Mouse (Mus musculus) brain, embryonic 18.5 days (tissue): ENCODE data around the gene Selenoo.

Experiments used
- DNase-seq: peaks from one replicate; pipeline ENCODE4 v3.0.0-alpha.2; 2012; ENCODE audit warnings: low read depth, low spot score

Selenoo gene

GRCm38 (mm10) chr15:89075478-89076147, 13.3 kb upstream of the Selenoo start:
- DNase-seq = peak; percentile 71

GRCm38 (mm10) chr15:89076156-89076731, 12.6 kb upstream of the Selenoo start:
- no peak for DNase-seq

GRCm38 (mm10) chr15:89078208-89078836, 10.6 kb upstream of the Selenoo start:
- no peak for DNase-seq

- no peak for DNase-seq
Observed at GRCm38 (mm10) chr15:89083906-89084305, 5.0 kb upstream of the Selenoo start.

GRCm38 (mm10) chr15:89084826-89085225, 4.1 kb upstream of the Selenoo start:
- DNase-seq = no peak

GRCm38 (mm10) chr15:89089248-89090051, 566 bp downstream of the Selenoo start:
- no peak for DNase-seq

- no peak for DNase-seq
Observed at GRCm38 (mm10) chr15:89090662-89091061, 1.8 kb downstream of the Selenoo start.

- DNase-seq = no peak
Observed at GRCm38 (mm10) chr15:89092181-89092580, 3.3 kb downstream of the Selenoo start.

GRCm38 (mm10) chr15:89097450-89097849, 8.6 kb downstream of the Selenoo start:
- DNase-seq = no peak

GRCm38 (mm10) chr15:89098616-89099015, 9.7 kb downstream of the Selenoo start:
- DNase-seq = no peak

- no peak for DNase-seq
Observed at GRCm38 (mm10) chr15:89100823-89101222, 11.9 kb downstream of the Selenoo start.

- DNase-seq = no peak
Observed at GRCm38 (mm10) chr15:89102646-89103045, 13.8 kb downstream of the Selenoo start.

GRCm38 (mm10) chr15:89103921-89104320, 15.0 kb downstream of the Selenoo start:
- DNase-seq = no peak

- no peak for DNase-seq
Observed at GRCm38 (mm10) chr15:89104425-89104824, 15.5 kb downstream of the Selenoo start.

GRCm38 (mm10) chr15:89106073-89106472, 17.2 kb downstream of the Selenoo start:
- no peak for DNase-seq

- DNase-seq = no peak
Observed at GRCm38 (mm10) chr15:89106976-89107375, 18.1 kb downstream of the Selenoo start.

GRCm38 (mm10) chr15:89110147-89110546, 21.3 kb downstream of the Selenoo start:
- DNase-seq = no peak

- DNase-seq = no peak
Observed at GRCm38 (mm10) chr15:89118007-89118406, 29.1 kb downstream of the Selenoo start.

- DNase-seq = peak; percentile 89
Observed at GRCm38 (mm10) chr15:89122649-89123366, 33.9 kb downstream of the Selenoo start, which contains the start of gene Tubgcp6. Tubgcp6 (minus strand) TSS chr15:89123112.

- no peak for DNase-seq
Observed at GRCm38 (mm10) chr15:89123595-89123994, 34.7 kb downstream of the Selenoo start.

GRCm38 (mm10) chr15:89124312-89124711, 35.4 kb downstream of the Selenoo start:
- DNase-seq = no peak
